Mouse (Mus musculus): Measurements from ENCODE around the gene Basp1. TPM values are rescaled to one million over a fixed set of nuclear protein-coding genes. Genes with fewer than 3 reads are reported as not detected.

Basp1 gene
- polyA plus RNA-seq, 1 experiment from 2014 or later, result 309 TPM

- Histone ChIP-seq H3K4me2 (replicated peaks) (no peak overlapping the region), H3K9me3 (no peaks in the 10 kb centered on the region), H3K9ac (replicated peaks) (no peak overlapping the region), H3K27ac (replicated peaks) (0 out of 2 replicates have a peak overlapping the region, but pooled peaks have one; percentile 0), H3K27me3 (no peaks in the 10 kb centered on the region), H3K36me3 (peaks cover 29% of the 10 kb centered on the region), H3K4me3 (no peak overlapping the region), H3K4me1 (peaks cover 56% of the 10 kb centered on the region)
- 65% methylated on average over 6 of the region's 6 CpGs for WGBS
- ATAC-seq (replicated peaks), result 0 out of 2 replicates have a peak, but pooled peaks have one; percentile 3
Measured at GRCm38 (mm10) chr15:25387572-25387971, 26.0 kb downstream of the Basp1 start.

GRCm38 (mm10) chr15:25380051-25380450 lies 33.5 kb downstream of the Basp1 start:
- Histone ChIP-seq H3K4me1 (peaks cover 76% of the 10 kb centered on the region), H3K27ac (replicated peaks) (0 out of 2 replicates have a peak overlapping the region, but pooled peaks have one; percentile 9), H3K36me3 (peaks cover 4% of the 10 kb centered on the region; the same call in 1 of the 2 replicates), H3K4me2 (replicated peaks) (no peak overlapping the region), H3K9ac (replicated peaks) (no peak overlapping the region), H3K27me3 (no peaks in the 10 kb centered on the region), H3K9me3 (no peaks in the 10 kb centered on the region), H3K4me3 (no peak overlapping the region)
- 78% methylated on average over 5 of the region's 5 CpGs for WGBS
- ATAC-seq (replicated peaks), result no peak

- Histone ChIP-seq H3K9me3 (no peaks in the 10 kb centered on the region), H3K36me3 (peaks cover 4% of the 10 kb centered on the region; the same call in 1 of the 2 replicates), H3K27ac (replicated peaks) (peak overlapping the region; percentile 48), H3K4me1 (peaks cover 74% of the 10 kb centered on the region), H3K4me2 (replicated peaks) (no peak overlapping the region), H3K27me3 (no peaks in the 10 kb centered on the region), H3K9ac (replicated peaks) (no peak overlapping the region), H3K4me3 (no peak overlapping the region)
- WGBS, result 59% methylated on average over 8 of the region's 8 CpGs
- ATAC-seq (replicated peaks), result peak; percentile 49; the same call in 1 of the 2 replicates
Measured at GRCm38 (mm10) chr15:25378707-25379106, 34.9 kb downstream of the Basp1 start.

GRCm38 (mm10) chr15:25376914-25377313 lies 36.6 kb downstream of the Basp1 start:
- peak; percentile 36; the same call in 1 of the 2 replicates for ATAC-seq (replicated peaks)
- no peak overlapping the region for H3K27ac ChIP-seq (replicated peaks)
- no peak overlapping the region for H3K4me3 ChIP-seq
- no peaks in the 10 kb centered on the region for H3K9me3 ChIP-seq
- no peaks in the 10 kb centered on the region for H3K36me3 ChIP-seq
- no peak overlapping the region for H3K4me2 ChIP-seq (replicated peaks)
- H3K4me1 ChIP-seq, result peaks cover 84% of the 10 kb centered on the region
- 34% methylated on average over 3 of the region's 3 CpGs for WGBS
- H3K9ac ChIP-seq (replicated peaks), result no peak overlapping the region
- H3K27me3 ChIP-seq, result no peaks in the 10 kb centered on the region

- Histone ChIP-seq H3K9ac (replicated peaks) (no peak overlapping the region), H3K36me3 (no peaks in the 10 kb centered on the region), H3K4me3 (no peak overlapping the region), H3K9me3 (no peaks in the 10 kb centered on the region), H3K27ac (replicated peaks) (no peak overlapping the region), H3K4me2 (replicated peaks) (no peak overlapping the region), H3K27me3 (no peaks in the 10 kb centered on the region), H3K4me1 (peaks cover 86% of the 10 kb centered on the region)
- 70% methylated on average over 3 of the region's 3 CpGs for WGBS
- no peak for ATAC-seq (replicated peaks)
Measured at GRCm38 (mm10) chr15:25373486-25373885, 40.1 kb downstream of the Basp1 start.

GRCm38 (mm10) chr15:25369522-25369921 lies 44.0 kb downstream of the Basp1 start:
- Histone ChIP-seq H3K4me1 (peaks cover 81% of the 10 kb centered on the region), H3K27ac (replicated peaks) (no peak overlapping the region), H3K9ac (replicated peaks) (no peak overlapping the region), H3K4me2 (replicated peaks) (no peak overlapping the region), H3K9me3 (no peaks in the 10 kb centered on the region), H3K27me3 (no peaks in the 10 kb centered on the region), H3K4me3 (no peak overlapping the region), H3K36me3 (no peaks in the 10 kb centered on the region)
- ATAC-seq (replicated peaks), result no peak
- WGBS, result 73% methylated on average over 7 of the region's 7 CpGs

GRCm38 (mm10) chr15:25365503-25365902 lies 48.1 kb downstream of the Basp1 start:
- H3K9ac ChIP-seq (replicated peaks), result no peak overlapping the region
- peaks cover 75% of the 10 kb centered on the region for H3K4me1 ChIP-seq

GRCm38 (mm10) chr15:25364819-25365463 lies 48.6 kb downstream of the Basp1 start:
- 0 out of 2 replicates have a peak, but pooled peaks have one; percentile 6 for ATAC-seq (replicated peaks)
- peaks cover 71% of the 10 kb centered on the region for H3K4me1 ChIP-seq
- WGBS, result 12% methylated on average over 23 of the region's 23 CpGs

More at GRCm38 (mm10) chr15:25365503-25365902, 48.1 kb downstream of the Basp1 start:
- no peaks in the 10 kb centered on the region for H3K27me3 ChIP-seq
- 17% methylated on average over 5 of the region's 5 CpGs for WGBS
- H3K4me3 ChIP-seq, result no peak overlapping the region
- no peaks in the 10 kb centered on the region for H3K9me3 ChIP-seq
- 0 out of 2 replicates have a peak overlapping the region, but pooled peaks have one; percentile 36 for H3K27ac ChIP-seq (replicated peaks)
- H3K36me3 ChIP-seq, result peaks cover 11% of the 10 kb centered on the region; the same call in 1 of the 2 replicates
- 0 out of 2 replicates have a peak overlapping the region, but pooled peaks have one; percentile 5 for H3K4me2 ChIP-seq (replicated peaks)
- no peak for ATAC-seq (replicated peaks)

GRCm38 (mm10) chr15:25364160-25364818 lies 49.3 kb downstream of the Basp1 start:
- 9% methylated on average over 91 of the region's 97 CpGs for WGBS
- no peaks in the 10 kb centered on the region for H3K9me3 ChIP-seq
- H3K4me1 ChIP-seq, result peaks cover 66% of the 10 kb centered on the region
- no peaks in the 10 kb centered on the region for H3K27me3 ChIP-seq
- H3K9ac ChIP-seq (replicated peaks), result peak overlapping the region; percentile 34
- peak overlapping the region; percentile 20 for H3K4me3 ChIP-seq
- H3K27ac ChIP-seq (replicated peaks), result peak overlapping the region; percentile 69
- peak overlapping the region; percentile 41 for H3K4me2 ChIP-seq (replicated peaks)
- ATAC-seq (replicated peaks), result peak; percentile 38
- H3K36me3 ChIP-seq, result peaks cover 11% of the 10 kb centered on the region; the same call in 1 of the 2 replicates

More at GRCm38 (mm10) chr15:25364819-25365463, 48.6 kb downstream of the Basp1 start:
- Histone ChIP-seq H3K9ac (replicated peaks) (peak overlapping the region; percentile 34), H3K27me3 (no peaks in the 10 kb centered on the region), H3K36me3 (peaks cover 11% of the 10 kb centered on the region; the same call in 1 of the 2 replicates), H3K9me3 (no peaks in the 10 kb centered on the region), H3K27ac (replicated peaks) (peak overlapping the region; percentile 69), H3K4me3 (peak overlapping the region; percentile 20), H3K4me2 (replicated peaks) (peak overlapping the region; percentile 41)

GRCm38 (mm10) chr15:25363636-25364035 lies 49.9 kb downstream of the Basp1 start:
- Histone ChIP-seq H3K4me3 (no peak overlapping the region), H3K36me3 (peaks cover 11% of the 10 kb centered on the region; the same call in 1 of the 2 replicates), H3K27ac (replicated peaks) (peak overlapping the region; percentile 69; the same call in 1 of the 2 replicates), H3K9me3 (no peaks in the 10 kb centered on the region), H3K4me2 (replicated peaks) (peak overlapping the region; percentile 41; the same call in 1 of the 2 replicates), H3K9ac (replicated peaks) (no peak overlapping the region; the same call in 1 of the 2 replicates), H3K27me3 (no peaks in the 10 kb centered on the region), H3K4me1 (peaks cover 65% of the 10 kb centered on the region)
- no peak for ATAC-seq (replicated peaks)
- 65% methylated on average over 9 of the region's 9 CpGs for WGBS

GRCm38 (mm10) chr15:25360825-25361224 lies 52.7 kb downstream of the Basp1 start:
- H3K27me3 ChIP-seq, result no peaks in the 10 kb centered on the region

GRCm38 (mm10) chr15:25358680-25359097 lies 54.9 kb downstream of the Basp1 start:
- 0 out of 2 replicates have a peak overlapping the region, but pooled peaks have one; percentile 30 for H3K9ac ChIP-seq (replicated peaks)
- H3K4me2 ChIP-seq (replicated peaks), result peak overlapping the region; percentile 43
- 10% methylated on average over 14 of the region's 14 CpGs for WGBS
- H3K4me1 ChIP-seq, result peaks cover 32% of the 10 kb centered on the region
- H3K27ac ChIP-seq (replicated peaks), result peak overlapping the region; percentile 70
- no peaks in the 10 kb centered on the region for H3K9me3 ChIP-seq
- H3K36me3 ChIP-seq, result peaks cover 11% of the 10 kb centered on the region; the same call in 1 of the 2 replicates
- peak overlapping the region; percentile 21; the same call in 1 of the 2 replicates for H3K4me3 ChIP-seq
- ATAC-seq (replicated peaks), result peak; percentile 69
- no peaks in the 10 kb centered on the region for H3K27me3 ChIP-seq

More at GRCm38 (mm10) chr15:25360825-25361224, 52.7 kb downstream of the Basp1 start:
- Histone ChIP-seq H3K4me1 (peaks cover 53% of the 10 kb centered on the region), H3K36me3 (peaks cover 11% of the 10 kb centered on the region; the same call in 1 of the 2 replicates), H3K9me3 (no peaks in the 10 kb centered on the region), H3K27ac (replicated peaks) (no peak overlapping the region), H3K4me3 (no peak overlapping the region), H3K4me2 (replicated peaks) (no peak overlapping the region), H3K9ac (replicated peaks) (no peak overlapping the region)
- 51% methylated on average over 5 of the region's 5 CpGs for WGBS
- ATAC-seq (replicated peaks), result 0 out of 2 replicates have a peak, but pooled peaks have one; percentile 21

Data from forebrain, embryonic 15.5 days (tissue).